Mouse (Mus musculus) brain, adult 2 months (tissue): ENCODE measurements around the gene Lancl3.
A peak's percentile ranks its signal among the peaks of the same experiment; 100 is the strongest.
"Not testable (repeated sequence)": the region's sequence is repeated elsewhere in the genome, so short reads cannot be mapped to it uniquely, and the experiment has no call there.

Experiments
- DNase-seq: peaks from one replicate; pipeline ENCODE4 v3.0.0; 2011; ENCODE audit warnings: low read depth, low spot score

The Lancl3 gene

DNA sequence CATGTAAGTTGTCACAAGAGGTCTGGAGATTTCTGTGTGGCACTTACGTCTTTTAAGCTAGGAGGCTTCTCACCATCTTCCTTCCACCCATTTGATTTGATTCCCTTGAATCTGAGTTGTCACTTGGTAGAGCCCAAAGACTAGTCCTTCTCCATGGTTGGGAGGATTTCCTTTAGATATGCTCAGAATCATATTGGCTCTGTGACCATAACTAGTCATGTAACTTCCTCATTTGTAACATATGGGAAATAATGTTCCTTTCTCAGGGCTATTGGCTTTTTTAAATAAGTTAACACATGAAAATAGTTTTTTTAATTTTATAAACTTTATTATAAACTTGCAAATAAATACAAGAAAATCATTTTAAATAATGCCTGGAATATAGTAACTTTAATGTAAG lies 59.6 kb downstream of the Lancl3 start:
- no peak for DNase-seq

DNA sequence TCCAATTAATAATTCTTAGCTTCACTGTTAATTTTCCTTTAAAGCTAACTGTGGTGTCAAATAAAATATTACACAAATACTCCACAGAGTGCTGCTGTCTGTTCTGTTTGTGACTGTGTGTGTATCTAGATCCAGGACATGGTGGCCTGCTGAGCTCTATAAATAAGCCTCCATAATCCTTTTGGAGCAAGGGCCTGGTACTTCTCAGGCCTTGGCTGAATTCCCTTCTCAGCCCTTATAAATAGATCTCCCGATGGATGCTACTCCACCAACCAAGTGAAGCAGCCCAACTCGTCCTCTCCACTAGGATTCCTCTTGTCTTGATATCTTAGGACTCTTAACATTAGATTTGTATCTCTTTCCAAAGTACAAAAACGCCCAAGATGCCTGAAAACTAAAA lies 71.4 kb downstream of the Lancl3 start:
- peak; percentile 92 for DNase-seq

DNA sequence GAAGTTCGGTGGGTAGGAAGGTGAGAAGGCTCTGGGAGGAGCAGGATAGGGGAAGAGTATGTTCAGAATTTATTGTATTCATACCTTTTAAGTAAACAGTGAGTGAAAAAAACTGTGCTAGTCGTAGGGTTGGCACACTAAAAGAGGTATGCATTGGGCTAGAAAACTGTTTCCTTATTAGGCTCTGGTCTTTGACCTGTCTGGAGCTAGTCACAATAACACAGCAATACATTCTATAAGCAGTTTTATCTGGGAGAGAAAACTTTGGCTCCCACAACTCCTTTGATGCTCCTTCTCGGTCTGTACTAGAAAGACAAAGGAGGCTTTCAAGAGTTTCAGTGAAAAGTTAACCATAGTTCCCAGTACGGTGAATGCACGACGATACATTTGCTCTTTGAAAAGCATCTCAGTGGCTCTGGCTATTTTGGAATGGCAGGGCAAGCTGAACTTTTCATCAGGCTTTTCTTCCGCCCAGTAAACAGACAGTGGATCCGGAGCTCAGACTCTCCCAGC lies 72.3 kb downstream of the Lancl3 start:
- no peak for DNase-seq

DNA sequence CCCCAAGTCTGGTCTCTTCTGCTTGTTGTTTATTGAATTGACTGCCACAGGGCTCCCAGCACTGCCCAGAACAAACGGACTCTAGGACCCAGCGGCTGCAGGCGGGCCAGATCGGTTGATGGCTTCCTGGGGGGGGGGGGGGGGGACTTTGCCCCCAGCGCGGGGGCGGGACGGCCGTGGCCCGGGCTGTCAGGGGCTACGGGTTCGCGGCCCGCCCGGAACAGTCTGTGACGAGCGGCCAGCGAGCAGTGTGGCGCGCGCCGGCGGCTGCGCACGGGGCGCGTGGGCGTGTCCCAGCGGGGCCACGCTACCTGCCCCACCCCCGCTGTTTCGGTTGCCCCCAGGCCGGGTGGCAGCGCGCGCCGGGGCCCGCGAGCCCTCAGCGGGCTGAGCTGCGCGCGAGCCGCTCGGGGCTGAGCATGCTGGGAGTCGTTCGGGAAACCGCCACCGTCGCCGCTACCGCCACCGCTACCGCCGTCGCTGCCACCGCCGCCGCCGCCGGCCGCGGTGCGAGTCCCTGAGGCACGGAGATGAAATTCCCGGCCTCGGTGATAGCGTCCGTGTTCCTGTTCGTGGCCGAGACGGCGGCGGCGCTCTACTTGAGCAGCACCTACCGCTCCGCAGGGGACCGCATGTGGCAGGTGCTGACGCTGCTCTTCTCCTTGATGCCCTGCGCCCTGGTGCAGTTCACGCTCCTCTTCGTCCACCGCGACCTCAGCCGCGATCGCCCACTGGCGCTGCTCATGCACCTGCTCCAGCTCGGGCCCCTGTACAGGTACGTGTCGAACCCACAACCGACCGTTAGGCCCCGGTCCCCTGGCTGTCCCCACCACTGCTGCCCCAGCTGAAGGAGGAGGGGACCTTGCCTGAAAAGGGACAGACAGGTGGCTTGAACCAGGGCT lies 73.0 kb downstream of the Lancl3 start, which contains the start of gene Xk:
TSS of gene Xk (plus strand) at position 297 of the 902 bp plus-strand sequence.
- peak; percentile 88 for DNase-seq

DNA sequence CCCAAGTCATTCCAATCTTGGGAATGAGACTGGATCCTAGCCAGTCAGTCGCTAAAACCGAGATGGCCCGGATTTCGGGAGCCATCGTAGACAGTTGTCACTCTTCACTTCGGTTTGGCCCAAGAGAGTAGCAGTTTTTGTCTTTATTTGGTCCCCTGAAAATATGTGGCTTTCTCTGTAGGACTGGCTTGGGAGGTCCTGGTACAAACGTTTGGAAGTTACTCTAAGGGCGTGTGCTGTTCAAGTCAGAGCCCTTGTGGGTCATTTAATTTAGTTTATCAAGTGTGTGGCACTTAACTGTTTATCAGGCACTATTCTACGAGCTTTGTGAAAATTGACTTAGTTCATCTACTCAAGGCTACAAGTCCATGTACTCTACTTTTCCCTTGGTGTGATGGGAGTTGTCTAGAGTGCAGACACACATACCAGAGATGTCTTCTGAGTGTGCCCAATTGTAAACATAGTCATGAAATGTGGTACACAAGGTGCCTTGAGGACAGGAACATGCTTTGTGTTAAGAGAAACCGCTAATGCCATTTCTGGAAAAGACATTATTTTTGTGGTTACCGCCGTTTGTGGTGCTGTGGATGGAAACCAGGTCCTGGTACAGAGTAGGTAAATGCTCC lies 73.8 kb downstream of the Lancl3 start:
- no peak for DNase-seq

DNA sequence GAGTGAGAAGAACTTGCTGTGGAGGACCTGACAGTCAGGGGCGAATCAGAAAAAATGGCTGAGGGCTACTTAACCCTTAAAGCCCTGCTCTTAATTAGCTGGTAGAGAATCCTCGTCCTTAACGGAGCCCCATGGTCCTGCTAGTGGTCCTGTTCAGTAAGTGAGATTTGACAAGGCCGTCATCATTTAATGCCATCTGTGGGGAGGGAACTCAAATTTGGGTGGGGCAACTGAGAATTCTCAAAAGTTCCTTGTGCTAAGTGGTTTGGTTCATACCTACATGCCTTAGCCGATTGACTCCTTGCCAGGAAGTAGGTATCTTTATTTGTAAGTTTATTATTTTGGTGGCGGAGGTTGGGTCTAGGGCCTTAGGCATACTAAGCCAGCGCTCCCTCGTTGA lies 74.6 kb downstream of the Lancl3 start:
- no peak for DNase-seq

DNA sequence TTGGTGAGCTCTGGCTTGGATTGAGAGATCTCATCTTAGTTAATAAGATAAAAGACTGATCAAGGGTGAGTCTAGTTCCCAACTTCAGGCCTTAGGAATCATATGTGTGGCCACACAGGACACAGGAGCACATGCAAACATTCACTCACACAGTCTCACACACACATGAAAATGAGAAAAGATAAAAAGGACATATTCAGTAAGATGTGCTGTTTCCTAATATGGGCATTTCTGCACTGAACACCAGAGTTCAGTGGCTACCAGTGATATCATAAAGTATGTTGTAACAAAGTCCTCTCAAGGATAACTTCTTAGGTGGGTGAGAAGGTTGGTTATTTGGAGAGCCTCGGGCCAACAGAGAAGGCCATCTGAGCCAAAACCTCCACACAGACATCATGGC lies 83.8 kb downstream of the Lancl3 start, which contains the start of gene H2al1m:
TSS of gene H2al1m (plus strand) at position 301 of the 400 bp plus-strand sequence.
- not testable (repeated sequence) for DNase-seq

DNA sequence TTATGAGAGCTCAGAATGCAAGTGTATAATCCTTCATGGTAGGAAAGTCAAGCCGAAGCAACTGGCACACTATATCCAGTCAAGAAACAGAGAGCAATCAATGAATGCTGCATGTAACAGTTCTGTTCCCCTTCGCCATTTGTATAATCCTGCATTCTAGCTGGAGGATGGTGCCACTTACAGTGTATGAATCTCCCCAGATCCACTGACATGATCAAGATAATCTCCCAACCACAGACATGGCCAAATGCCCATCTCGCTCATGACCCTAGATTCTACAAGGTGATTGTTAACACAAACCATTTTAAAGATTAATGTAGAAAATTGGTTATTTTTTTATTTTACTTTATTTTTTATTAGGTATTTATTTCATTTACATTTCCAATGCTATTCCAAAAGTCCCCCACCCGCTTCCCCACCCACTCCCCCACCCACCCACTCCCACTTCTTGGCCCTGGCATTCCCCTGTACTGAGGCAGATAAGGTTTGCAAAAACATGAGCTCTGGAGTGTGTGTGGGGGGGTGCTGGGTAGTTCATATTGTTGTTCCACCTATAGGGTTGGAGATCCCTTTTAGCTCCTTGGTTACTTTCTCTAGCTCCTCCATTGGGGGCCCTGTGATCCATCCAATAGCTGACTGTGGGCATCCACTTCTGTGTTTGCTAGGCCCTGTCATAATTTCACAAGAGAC lies 93.6 kb downstream of the Lancl3 start:
- DNase-seq: not testable (repeated sequence)

DNA sequence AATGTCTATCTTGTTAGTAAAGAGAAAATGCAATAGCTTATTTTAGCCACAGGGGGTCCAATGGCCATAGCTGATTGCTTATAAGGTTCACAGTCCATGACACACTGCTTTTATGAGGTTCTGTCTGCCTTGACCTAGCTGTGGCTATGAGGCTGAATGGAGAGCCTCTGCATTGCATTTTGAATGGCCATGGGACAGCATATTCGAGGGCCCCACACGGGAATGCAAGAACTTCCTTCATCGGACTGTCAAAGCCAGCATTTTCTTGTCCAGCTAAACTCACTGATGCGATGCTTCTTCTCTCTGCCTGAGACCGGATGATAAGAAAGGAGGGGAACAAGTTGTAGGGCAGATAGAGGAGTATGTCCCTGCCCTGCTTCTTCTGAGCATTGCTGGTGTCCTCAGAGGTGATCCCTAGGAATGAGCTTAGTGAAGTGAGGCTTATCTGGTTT lies 98.7 kb downstream of the Lancl3 start:
- no peak for DNase-seq

DNA sequence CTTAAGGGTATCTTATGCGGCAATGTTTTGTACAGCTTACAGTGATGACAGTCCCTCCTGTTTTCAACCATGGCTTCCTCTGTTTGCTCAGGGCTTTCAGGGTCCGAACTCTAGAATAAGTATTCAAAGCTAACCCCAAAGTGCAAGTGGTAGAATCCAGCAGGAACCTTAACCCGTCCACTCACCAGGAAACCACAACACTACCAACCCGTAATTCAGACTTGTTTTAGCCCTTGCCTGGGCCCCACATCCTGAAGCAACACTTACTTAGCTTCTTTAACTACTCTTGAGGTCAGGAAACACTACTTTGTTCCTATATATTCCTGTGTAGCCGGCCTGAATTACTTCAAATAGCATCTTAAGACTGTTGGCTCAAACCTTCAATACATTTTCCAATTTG lies 103.1 kb downstream of the Lancl3 start:
- DNase-seq: no peak

DNA sequence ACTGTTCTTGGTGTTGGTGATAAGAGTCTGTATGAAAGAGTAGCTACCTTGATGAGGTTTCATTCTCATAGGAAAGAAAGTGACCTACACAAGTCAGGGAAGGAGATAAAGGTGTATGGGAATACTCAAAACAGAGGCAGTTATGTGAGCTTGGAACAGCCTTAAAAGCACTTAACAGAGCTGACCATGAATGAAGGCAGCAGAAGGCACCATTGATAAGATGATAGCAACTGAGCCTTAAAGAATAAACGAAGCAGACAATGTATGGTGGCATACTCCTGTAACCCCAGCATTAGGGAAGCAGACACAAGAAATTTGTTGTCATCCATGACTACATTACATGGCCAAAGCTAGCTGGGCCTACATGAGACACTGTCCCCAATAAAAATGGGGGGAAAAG lies 103.8 kb downstream of the Lancl3 start:
- no peak for DNase-seq

DNA sequence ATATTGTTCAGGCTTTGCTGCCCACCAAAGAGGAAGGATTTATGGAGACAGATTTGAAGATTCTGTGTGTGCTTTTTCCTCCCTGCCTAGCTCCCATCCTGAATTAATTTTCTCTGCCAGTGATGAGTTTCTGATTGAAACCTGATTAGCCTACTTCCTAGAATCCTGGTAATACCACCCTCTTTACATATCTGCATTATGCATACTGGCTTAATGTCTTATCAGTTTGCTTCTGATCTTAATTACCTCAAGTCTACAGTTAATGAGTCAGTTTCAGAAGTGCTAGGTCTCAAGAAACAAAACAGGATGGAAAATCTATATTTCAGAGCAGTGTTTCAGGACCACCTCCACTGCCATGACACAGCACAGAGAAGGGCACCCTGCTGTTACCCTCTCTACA lies 116.8 kb downstream of the Lancl3 start:
- DNase-seq: not testable (repeated sequence)
